Mouse (Mus musculus) C2C12 (cell line): ENCODE measurements around the gene Gm14399. TPM values are rescaled to one million over a fixed set of nuclear protein-coding genes. Genes with fewer than 3 reads are reported as not detected.
"Not testable (repeated sequence)": the region's sequence is repeated elsewhere in the genome, so short reads cannot be mapped to it uniquely, and the experiment has no call there.

Experiments used
- H3K27me3 ChIP-seq: one replicate; pipeline ENCODE4 v1.6.1; 2011; ENCODE audit not compliant: control insufficient read depth, insufficient read depth, insufficient read length
- H3K36me3 ChIP-seq: one replicate; pipeline ENCODE4 v1.6.1; 2011; ENCODE audit not compliant: control insufficient read depth, insufficient read depth
- H3K4me3 ChIP-seq: one replicate; pipeline ENCODE4 v1.5.1; 2011; ENCODE audit warnings: mild to moderate bottlenecking, control low read depth; ENCODE audit not compliant: poor library complexity, insufficient read depth, severe bottlenecking
- H3K79me2 ChIP-seq: one replicate; pipeline ENCODE4 v1.6.1; 2011; ENCODE audit not compliant: control insufficient read depth, insufficient read depth
- H3K79me3 ChIP-seq: one replicate; pipeline ENCODE4 v1.6.1; 2011; ENCODE audit warnings: low read depth, control low read depth
- H3ac ChIP-seq: one replicate; pipeline ENCODE3; 2011; ENCODE audit warnings: low read depth; ENCODE audit not compliant: control insufficient read depth, insufficient read length
- CEBPB ChIP-seq: IDR thresholded peaks from one replicate; pipeline ENCODE4 v1.6.1; 2011; ENCODE audit warnings: low read depth, mild to moderate bottlenecking, control low read depth, moderate library complexity
- CTCF ChIP-seq: IDR thresholded peaks from one replicate; pipeline ENCODE4 v1.5.1; 2011; ENCODE audit not compliant: control insufficient read depth, insufficient read depth, insufficient read length
- FOSL1 ChIP-seq: IDR thresholded peaks from one replicate; pipeline ENCODE4 v1.8.0; 2011; ENCODE audit warnings: mild to moderate bottlenecking, low read length; ENCODE audit not compliant: poor library complexity, insufficient read depth, severe bottlenecking
- MAX ChIP-seq: IDR thresholded peaks from one replicate; pipeline ENCODE4 v1.6.1; 2011; ENCODE audit warnings: mild to moderate bottlenecking, control low read depth
- MYOD1 ChIP-seq: IDR thresholded peaks from one replicate; pipeline ENCODE4 v1.6.1; 2011; ENCODE audit warnings: low read depth; ENCODE audit not compliant: control insufficient read depth, insufficient read length
- MYOG ChIP-seq: IDR thresholded peaks from one replicate; pipeline ENCODE4 v1.6.1; 2011; ENCODE audit not compliant: control insufficient read depth, insufficient read length; ENCODE audit errors: extremely low read depth
- USF1 ChIP-seq: IDR thresholded peaks from one replicate; pipeline ENCODE4 v1.6.1; 2011; ENCODE audit warnings: low read depth, mild to moderate bottlenecking, control low read depth, moderate library complexity
- long read RNA-seq, 2 experiments: library from polyadenylated mRNA; unstranded; transcript quantifications; one replicate each; pipeline ENCODE4 v2.0.0; 2019 to 2020
- polyA plus RNA-seq: library from polyadenylated mRNA; unstranded; fragments of >200 nt; fragmentation: generic; extraction: Trizol; gene quantifications from one replicate; pipeline ENCODE4 v1.2.1, GENCODE M21; 2012; ENCODE audit warnings: missing spikeins

Gene Gm14399
- 1.7 TPM for polyA plus RNA-seq
- long read RNA-seq, experiment 1, partial matches to known transcripts, result 0 of 1 reads
- long read RNA-seq, experiment 1, other reads (novel, unspliced or antisense), result 0 of 1 reads
- long read RNA-seq, experiment 2, partial matches to known transcripts, result 2 of 4 reads
- long read RNA-seq, experiment 2, other reads (novel, unspliced or antisense), result 1 of 4 reads

GRCm38 (mm10) chr2:175141993-175142295 is at the start of gene Gm14399:
TSS of gene Gm14399 (minus strand) at chr2:175142012.
- not testable (repeated sequence) for H3K79me3 ChIP-seq, H3K27me3 ChIP-seq, H3K36me3 ChIP-seq, H3K79me2 ChIP-seq
- Histone ChIP-seq H3ac (peak within 1 kb of the TSS; percentile 35), H3K4me3 (peak within 1 kb of the TSS; percentile 32)

DNA sequence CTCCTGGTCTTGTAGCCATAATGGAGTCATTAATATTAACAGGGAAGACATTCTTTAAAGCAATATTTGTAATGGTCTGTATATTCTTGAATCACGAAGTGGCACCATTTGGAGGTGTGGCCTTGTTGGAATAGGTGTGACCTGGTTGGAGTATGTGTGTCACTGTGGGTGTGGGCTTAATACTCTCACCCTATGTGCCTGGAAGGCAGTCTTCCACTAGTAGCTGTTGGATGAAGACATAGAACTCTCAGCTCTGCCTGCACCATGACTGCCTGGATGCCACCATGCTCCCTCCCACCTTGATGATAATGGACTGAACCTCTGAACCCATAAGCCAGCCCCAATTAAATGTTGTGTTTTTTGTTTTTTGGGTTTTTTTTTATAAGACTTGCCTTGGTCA is 37.2 kb upstream of the Gm14399 start:
- not testable (repeated sequence) for H3K4me3 ChIP-seq, H3ac ChIP-seq, H3K27me3 ChIP-seq, H3K36me3 ChIP-seq, H3K79me2 ChIP-seq, H3K79me3 ChIP-seq

DNA sequence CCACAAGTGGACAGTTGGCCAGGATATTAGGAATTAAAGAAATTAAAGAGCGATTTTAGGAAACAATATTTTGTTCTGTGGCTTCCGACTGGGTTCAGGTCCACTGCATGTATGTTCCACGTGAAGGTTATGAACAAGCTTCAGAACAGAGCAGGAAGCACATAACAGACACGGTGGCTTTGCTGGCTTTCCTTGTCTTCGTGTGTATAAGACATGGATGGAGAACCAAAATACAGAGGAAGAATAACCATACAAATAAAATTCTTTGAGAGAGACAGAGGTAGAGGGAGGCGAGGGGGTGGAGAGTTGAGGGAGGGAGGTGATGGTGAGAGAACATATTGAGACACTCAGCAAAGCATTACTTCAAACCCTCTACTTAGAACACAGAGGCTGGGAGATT is 34.5 kb upstream of the Gm14399 start:
- Histone ChIP-seq H3K27me3 (no peaks in the 10 kb centered on the region), H3K79me2 (no peaks in the 10 kb centered on the region), H3ac (no peak overlapping the region), H3K4me3 (no peak overlapping the region), H3K36me3 (no peaks in the 10 kb centered on the region), H3K79me3 (no peaks in the 10 kb centered on the region)
- TF ChIP-seq MAX, result no peak
- TF ChIP-seq FOSL1, result no peak
- no peak for TF ChIP-seq CTCF
- TF ChIP-seq MYOG, result no peak
- TF ChIP-seq CEBPB, result no peak
- no peak for TF ChIP-seq USF1
- no peak for TF ChIP-seq MYOD1

- peak within 1 kb of the TSS; percentile 21 for H3K4me3 ChIP-seq
- H3K27me3 ChIP-seq, H3K36me3 ChIP-seq, H3K79me3 ChIP-seq, H3K79me2 ChIP-seq, H3ac ChIP-seq: not testable (repeated sequence)
These were observed 33.8 kb upstream of the Gm14399 start, which contains the start of gene Gm14443 for GRCm38 (mm10) chr2:175175401-175176180. TSS of gene Gm14443 (minus strand) at chr2:175175871.

DNA sequence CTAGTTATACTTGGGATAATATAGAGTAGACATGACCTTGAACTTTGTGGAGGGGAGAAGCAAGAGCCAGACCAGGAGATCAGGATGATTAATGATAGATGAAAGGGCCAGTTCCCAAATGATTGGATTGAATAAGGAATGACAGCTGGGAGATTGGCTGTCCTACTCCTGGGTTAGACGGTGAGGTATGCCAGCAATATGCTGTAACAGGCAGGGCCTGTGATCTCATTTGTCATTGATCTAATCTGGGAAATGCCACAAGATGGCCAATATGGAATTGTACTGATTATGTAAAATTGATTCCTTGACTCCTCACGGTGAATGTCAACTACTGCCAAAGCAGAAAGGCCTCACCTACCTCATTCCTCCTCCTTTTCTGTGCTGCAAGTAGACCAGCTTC is 32.2 kb upstream of the Gm14399 start:
- H3ac ChIP-seq, H3K79me3 ChIP-seq, H3K36me3 ChIP-seq, H3K27me3 ChIP-seq, H3K79me2 ChIP-seq, H3K4me3 ChIP-seq: not testable (repeated sequence)

GRCm38 (mm10) chr2:175172906-175173595 is 31.2 kb upstream of the Gm14399 start:
- H3K36me3 ChIP-seq, H3K79me3 ChIP-seq, H3K79me2 ChIP-seq, H3K4me3 ChIP-seq, H3K27me3 ChIP-seq, H3ac ChIP-seq: not testable (repeated sequence)

DNA sequence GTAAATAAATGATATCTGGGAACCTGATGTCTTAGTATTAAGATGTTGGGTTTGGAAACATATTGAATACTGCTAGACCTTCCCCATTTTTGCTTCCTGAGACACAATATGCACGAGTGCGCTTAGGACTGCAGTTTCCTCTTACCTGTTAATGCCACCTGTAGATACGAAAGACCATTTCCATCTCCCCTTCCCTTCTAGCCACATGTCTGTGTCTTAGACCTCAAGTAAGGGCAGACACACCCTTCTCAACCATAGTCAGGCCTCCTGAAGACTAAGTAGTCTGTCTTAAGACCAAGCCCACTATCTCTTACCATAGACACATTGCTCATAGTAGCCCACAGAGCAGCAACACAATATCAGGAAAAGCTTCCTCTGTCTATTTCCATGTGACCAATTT is 30.3 kb upstream of the Gm14399 start:
- H3K79me2 ChIP-seq, result no peaks in the 10 kb centered on the region
- no peaks in the 10 kb centered on the region for H3K79me3 ChIP-seq
- H3K27me3 ChIP-seq, result no peaks in the 10 kb centered on the region

DNA sequence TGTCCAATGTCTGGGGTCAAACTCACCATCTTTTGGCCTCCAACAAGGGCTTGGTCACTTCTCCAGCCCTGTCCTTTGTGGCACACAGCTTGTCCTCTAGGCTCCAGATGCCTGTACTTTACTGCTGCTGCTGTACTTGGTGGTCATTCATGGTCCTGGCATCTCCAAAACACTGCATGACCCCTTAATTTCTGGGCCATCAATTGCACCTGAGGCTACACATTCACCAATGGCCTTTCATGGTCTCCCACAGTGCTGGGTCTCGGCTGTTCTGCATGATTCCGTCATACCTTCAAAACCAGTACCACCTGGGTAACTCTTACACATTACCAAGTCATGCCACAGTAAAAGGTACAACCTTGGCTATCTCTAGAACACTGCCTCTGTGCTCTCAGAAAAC is 25.1 kb upstream of the Gm14399 start:
- not testable (repeated sequence) for H3K4me3 ChIP-seq, H3K79me3 ChIP-seq, H3K36me3 ChIP-seq, H3ac ChIP-seq, H3K27me3 ChIP-seq, H3K79me2 ChIP-seq

More for the DNA sequence above, 30.3 kb upstream of the Gm14399 start:
- H3K36me3 ChIP-seq, result no peaks in the 10 kb centered on the region
- TF ChIP-seq MYOG, result no peak
- TF ChIP-seq CEBPB, result no peak
- no peak overlapping the region for H3K4me3 ChIP-seq
- no peak overlapping the region for H3ac ChIP-seq

- H3K27me3 ChIP-seq, H3K36me3 ChIP-seq, H3K79me3 ChIP-seq, H3K79me2 ChIP-seq, H3ac ChIP-seq, H3K4me3 ChIP-seq: not testable (repeated sequence)
These were observed 23.3 kb upstream of the Gm14399 start for GRCm38 (mm10) chr2:175165110-175165509.

- H3K79me2 ChIP-seq, H3K79me3 ChIP-seq, H3K36me3 ChIP-seq, H3K4me3 ChIP-seq, H3ac ChIP-seq, H3K27me3 ChIP-seq: not testable (repeated sequence)
These were observed 19.6 kb upstream of the Gm14399 start for GRCm38 (mm10) chr2:175161438-175161837.
